ENCODE assay signal across 9 mouse cellular contexts in genomic region chr5:136427121-136427771, GRCm38 (mm10).
A peak's percentile ranks its signal among the peaks of the same experiment; 100 is the strongest.
DNase-seq lines count a peak whose midpoint lies in the region; ATAC-seq lines count a peak whose summit lies in the region.
"Had no signal": no experiment of that assay in that cellular context is flagged by ENCODE, and none has a peak within 500 bp of the region (broad histone marks: within the 10 kb centered on the region; RNA-seq: fewer than 3 reads in every experiment).

No protein-coding gene starts in this region.

- DNase-seq in adrenal gland, adult 2 months: peak; percentile 61
- DNase-seq in adrenal gland, postnatal 4 days (ENCODE audit: low spot score in 2 of 2): no peak
- peak; percentile 7 for DNase-seq in R1 (ENCODE audit: low read depth, low spot score)
- DNase-seq in urinary bladder, postnatal 10 days (ENCODE audit: low spot score): no peak
- DNase-seq in gastrocnemius, adult 8-10 months (ENCODE audit: low spot score in 2 of 2): no peak
- DNase-seq: liver, embryonic 13.5 days had no signal

- H3K9me3 ChIP-seq in hindbrain, embryonic 13.5 days: no peaks in the 10 kb centered on the region
- H3K9me3 ChIP-seq in hindbrain, embryonic 12.5 days (replicated peaks): no peaks in the 10 kb centered on the region
- no peaks in the 10 kb centered on the region for H3K9me3 ChIP-seq in kidney, embryonic 16.5 days (ENCODE audit: low read length)
- H3K9me3 ChIP-seq: liver, embryonic 13.5 days had no signal

- H3K27ac ChIP-seq in hindbrain, embryonic 13.5 days: peak overlapping the region; percentile 76
- no peak overlapping the region for H3K27ac ChIP-seq in hindbrain, embryonic 12.5 days
- peak overlapping the region; percentile 83 for H3K27ac ChIP-seq in kidney, embryonic 16.5 days (ENCODE audit: low read length)
- H3K27ac ChIP-seq: liver, embryonic 13.5 days had no signal

- no peak for ATAC-seq in hindbrain, embryonic 13.5 days (ENCODE audit: low FRiP score)
- ATAC-seq in hindbrain, embryonic 12.5 days (ENCODE audit: low FRiP score): no peak
- no peak for ATAC-seq in kidney, embryonic 16.5 days (ENCODE audit: low FRiP score, low TSS enrichment)

- no peak overlapping the region for H3K4me3 ChIP-seq in hindbrain, embryonic 13.5 days
- no peak overlapping the region for H3K4me3 ChIP-seq in hindbrain, embryonic 12.5 days
- H3K4me3 ChIP-seq in kidney, embryonic 16.5 days (ENCODE audit: low read length): no peak overlapping the region
- H3K4me3 ChIP-seq: liver, embryonic 13.5 days had no signal

- peaks cover 29% of the 10 kb centered on the region for H3K4me1 ChIP-seq in hindbrain, embryonic 13.5 days (replicated peaks)
- peaks cover 22% of the 10 kb centered on the region for H3K4me1 ChIP-seq in hindbrain, embryonic 12.5 days
- peaks cover 42% of the 10 kb centered on the region for H3K4me1 ChIP-seq in kidney, embryonic 16.5 days (ENCODE audit: insufficient read depth, low read length)

- WGBS in hindbrain, embryonic 13.5 days: 62% methylated on average over 4 of the region's 4 CpGs
- WGBS in hindbrain, embryonic 12.5 days: 70% methylated on average over 4 of the region's 4 CpGs
- 32% methylated on average over 4 of the region's 4 CpGs for WGBS in kidney, embryonic 16.5 days

- no peak overlapping the region for H3K4me2 ChIP-seq in hindbrain, embryonic 13.5 days
- no peak overlapping the region for H3K4me2 ChIP-seq in hindbrain, embryonic 12.5 days (replicated peaks)
- H3K4me2 ChIP-seq in kidney, embryonic 16.5 days (replicated peaks; ENCODE audit: low read depth, low read length): no peak overlapping the region
- H3K4me2 ChIP-seq: liver, embryonic 13.5 days had no signal

- no peaks in the 10 kb centered on the region for H3K27me3 ChIP-seq in hindbrain, embryonic 13.5 days
- no peaks in the 10 kb centered on the region for H3K27me3 ChIP-seq in hindbrain, embryonic 12.5 days
- no peaks in the 10 kb centered on the region for H3K27me3 ChIP-seq in kidney, embryonic 16.5 days (ENCODE audit: insufficient read depth, low read length)
- H3K27me3 ChIP-seq: liver, embryonic 13.5 days had no signal

- H3K9ac ChIP-seq in hindbrain, embryonic 13.5 days: no peak overlapping the region
- H3K9ac ChIP-seq in hindbrain, embryonic 12.5 days: no peak overlapping the region
- no peak overlapping the region for H3K9ac ChIP-seq in kidney, embryonic 16.5 days (replicated peaks; ENCODE audit: low read length)
- H3K9ac ChIP-seq: liver, embryonic 13.5 days had no signal

- H3K36me3 ChIP-seq in hindbrain, embryonic 13.5 days: no peaks in the 10 kb centered on the region
- no peaks in the 10 kb centered on the region for H3K36me3 ChIP-seq in hindbrain, embryonic 12.5 days
- H3K36me3 ChIP-seq in kidney, embryonic 16.5 days (ENCODE audit: insufficient read depth, low read length): no peaks in the 10 kb centered on the region

Comparison
In these comparisons a context has a peak if more than half of its experiments do, and no peak if none do; other contexts are left out.
1. DNase-seq: peak in adrenal gland, adult 2 months (single experiment) and R1 (single experiment); none in adrenal gland, postnatal 4 days (0 of 2), urinary bladder, postnatal 10 days (single experiment) and gastrocnemius, adult 8-10 months (0 of 2).